In genomic region chr19:44283157-44284024, GRCm38 (mm10) we compare ENCODE assay signal across 8 mouse cellular contexts. TPM values are rescaled to one million over a fixed set of nuclear protein-coding genes. Genes with fewer than 3 reads are reported as not detected.
DNase-seq lines count a peak whose midpoint lies in the region; ATAC-seq and TF ChIP-seq lines count a peak whose summit lies in the region.

No protein-coding gene starts in this region.

- H3K9ac ChIP-seq in heart, embryonic 16.5 days (ENCODE audit: low read length): peak overlapping the region; percentile 68
- peak overlapping the region; percentile 49; the same call in 1 of the 2 replicates for H3K9ac ChIP-seq in forebrain, embryonic 14.5 days (ENCODE audit: low read length)

- 39% methylated on average over 15 of the region's 15 CpGs for WGBS in heart, embryonic 16.5 days
- 14% methylated on average over 15 of the region's 15 CpGs for WGBS in forebrain, embryonic 14.5 days
- WGBS in macrophage (ENCODE audit: missing documents): 66% methylated on average over 15 of the region's 15 CpGs

- intact Hi-C loops in heart, postnatal 14 days (cut with DNase I): no loop called here

- no peak for TF ChIP-seq CTCF in E14TG2a.4 (conservative IDR thresholded peaks at IDR 0.05; ENCODE audit: low read length)

- H3K4me3 ChIP-seq in heart, embryonic 16.5 days (ENCODE audit: low read length): peak overlapping the region; percentile 58
- peak overlapping the region; percentile 81 for H3K4me3 ChIP-seq in E14TG2a.4 (replicated peaks; ENCODE audit: low read length)
- H3K4me3 ChIP-seq in forebrain, embryonic 14.5 days (ENCODE audit: low read depth, low read length): peak overlapping the region; percentile 42
- no peak overlapping the region; the same call in 1 of the 2 replicates for H3K4me3 ChIP-seq in macrophage (ENCODE audit: inconsistent target)

- no peaks in the 10 kb centered on the region for H3K27me3 ChIP-seq in heart, embryonic 16.5 days (ENCODE audit: control insufficient read depth, insufficient read depth, low read length)
- no peaks in the 10 kb centered on the region; the same call in 1 of the 2 replicates for H3K27me3 ChIP-seq in E14TG2a.4 (ENCODE audit: insufficient read depth, low read length)
- H3K27me3 ChIP-seq in forebrain, embryonic 14.5 days (replicated peaks; ENCODE audit: control insufficient read depth, insufficient read depth, low read length): no peaks in the 10 kb centered on the region

- H3K79me2 ChIP-seq in macrophage (ENCODE audit: inconsistent target): no peaks in the 10 kb centered on the region

- H3K9me3 ChIP-seq in heart, embryonic 16.5 days (replicated peaks; ENCODE audit: control insufficient read depth, low read length): no peaks in the 10 kb centered on the region
- H3K9me3 ChIP-seq in E14TG2a.4 (ENCODE audit: low read length): no peaks in the 10 kb centered on the region
- H3K9me3 ChIP-seq in forebrain, embryonic 14.5 days (replicated peaks; ENCODE audit: control insufficient read depth, low read length): no peaks in the 10 kb centered on the region

- ATAC-seq in heart, embryonic 16.5 days (replicated peaks; ENCODE audit: extremely low read depth, insufficient read depth, low FRiP score): no peak
- 0 out of 2 replicates have a peak, but pooled peaks have one; percentile 0 for ATAC-seq in forebrain, embryonic 14.5 days
- no peak for ATAC-seq in erythroid progenitor cell, adult 5-6 weeks (replicated peaks; ENCODE audit: low FRiP score, poor library complexity, severe bottlenecking)
- no peak for ATAC-seq in granulocyte monocyte progenitor cell, adult 5-6 weeks (replicated peaks; ENCODE audit: poor library complexity, severe bottlenecking)

- H3K4me2 ChIP-seq in heart, embryonic 16.5 days (ENCODE audit: low read depth, low read length): peak overlapping the region; percentile 92
- peak overlapping the region; percentile 86 for H3K4me2 ChIP-seq in forebrain, embryonic 14.5 days (ENCODE audit: low read length)

- DNase-seq in heart, postnatal 14 days: no peak
- peak; percentile 51 for DNase-seq in forebrain, embryonic 14.5 days (ENCODE audit: low spot score)
- DNase-seq in ovary, adult 18-20 months (ENCODE audit: low spot score): no peak

- H3K4me1 ChIP-seq in heart, embryonic 16.5 days (ENCODE audit: control insufficient read depth, insufficient read depth, low read length): peaks cover 49% of the 10 kb centered on the region
- H3K4me1 ChIP-seq in E14TG2a.4 (replicated peaks; ENCODE audit: low read depth, low read length): peaks cover 92% of the 10 kb centered on the region
- peaks cover 30% of the 10 kb centered on the region for H3K4me1 ChIP-seq in forebrain, embryonic 14.5 days (ENCODE audit: control insufficient read depth, insufficient read depth, low read length)

- H3K36me3 ChIP-seq in heart, embryonic 16.5 days (ENCODE audit: control insufficient read depth, insufficient read depth): no peaks in the 10 kb centered on the region
- no peaks in the 10 kb centered on the region for H3K36me3 ChIP-seq in E14TG2a.4 (ENCODE audit: insufficient read depth, low read length)
- no peaks in the 10 kb centered on the region for H3K36me3 ChIP-seq in forebrain, embryonic 14.5 days (ENCODE audit: control insufficient read depth, insufficient read depth, low read length)
- no peaks in the 10 kb centered on the region for H3K36me3 ChIP-seq in macrophage (ENCODE audit: inconsistent target)

- peak overlapping the region; percentile 98 for H3K27ac ChIP-seq in heart, embryonic 16.5 days (ENCODE audit: low read length)
- peak overlapping the region; percentile 95 for H3K27ac ChIP-seq in forebrain, embryonic 14.5 days (ENCODE audit: low read depth, low read length)
- H3K27ac ChIP-seq in macrophage: peak overlapping the region; percentile 88

RNA-seq across cellular contexts. Expression of gene Scd2, which starts 10.1 kb away (rescaled TPM):
- 134 and 148 TPM in 2 replicates for polyA plus RNA-seq in heart, embryonic 16.5 days (2015; fragmentation: Nextera tagmentation; extraction: Ambion mirVana)
- total RNA-seq in heart, postnatal 14 days (2021): 10 to 100 TPM; 24.8 to 27.2 TPM
- polyA plus RNA-seq in forebrain, embryonic 14.5 days (2014; fragmentation: Nextera tagmentation; extraction: Ambion mirVana): 220 and 266 TPM in 2 replicates
- total RNA-seq in macrophage (2018; cell fraction: chromatin; rRNA removed): 100 to 1,000 TPM in 2 of 26 experiments, 10 to 100 TPM in 14, 1 to 10 TPM in 10; 2.2 to 156 (median 19.0) TPM
- 100 to 1,000 TPM; 105 to 368 (median 202) TPM for total RNA-seq in macrophage (2018; cell fraction: cytosol; rRNA removed)
- total RNA-seq in macrophage (2018; cell fraction: nucleus; rRNA removed): 100 to 1,000 TPM in 21 of 26 experiments, 10 to 100 TPM in 5; 21.2 to 569 (median 200) TPM
- polyA plus RNA-seq in macrophage (2018): 51.1 to 117 TPM (median 106 TPM) in 3 replicates
- 13.7 and 18.9 TPM in 2 replicates for total RNA-seq in erythroid progenitor cell, adult 5-6 weeks (2015; ENCODE audit: low replicate concordance)
- total RNA-seq in erythroid progenitor cell, adult 5-6 weeks (2017; ENCODE audit: low replicate concordance): 9.4 and 13.2 TPM in 2 replicates
- total RNA-seq in granulocyte monocyte progenitor cell, adult 5-6 weeks (2014; fragmentation: Nextera tagmentation): 91.6 and 93.4 TPM in 2 replicates
- total RNA-seq in granulocyte monocyte progenitor cell, adult 5-6 weeks (2017): 108 and 109 TPM in 2 replicates

RNA-seq across cellular contexts. Expression of gene Scd4, which starts 49.5 kb away (rescaled TPM):
- polyA plus RNA-seq in heart, embryonic 16.5 days (2015; fragmentation: Nextera tagmentation; extraction: Ambion mirVana): 4.4 and 4.8 TPM in 2 replicates
- total RNA-seq in heart, postnatal 14 days (2021): 10 to 100 TPM; 13.1 to 14.0 TPM
- 0.10 and 0.42 TPM in 2 replicates for polyA plus RNA-seq in forebrain, embryonic 14.5 days (2014; fragmentation: Nextera tagmentation; extraction: Ambion mirVana)
- 10 to 100 TPM in 6 of 26 experiments, 1 to 10 TPM in 14, under 1 TPM in 3, not detected in 3; 0.40 to 17.8 (median 3.0) TPM for total RNA-seq in macrophage (2018; cell fraction: chromatin; rRNA removed)
- 1 to 10 TPM in 3 of 26 experiments, under 1 TPM in 23; 0.06 to 1.3 (median 0.31) TPM for total RNA-seq in macrophage (2018; cell fraction: cytosol; rRNA removed)
- 10 to 100 TPM in 1 of 26 experiments, 1 to 10 TPM in 17, under 1 TPM in 6, not detected in 2; 0.23 to 10.8 (median 1.9) TPM for total RNA-seq in macrophage (2018; cell fraction: nucleus; rRNA removed)
- 0.15 to 0.19 TPM (median 0.16 TPM) in 3 replicates for polyA plus RNA-seq in macrophage (2018)
- total RNA-seq in erythroid progenitor cell, adult 5-6 weeks (2015; ENCODE audit: low replicate concordance): not detected in 2 replicates
- 2.1 TPM in 1 of 2 replicates, not detected in the other for total RNA-seq in erythroid progenitor cell, adult 5-6 weeks (2017; ENCODE audit: low replicate concordance)
- total RNA-seq in granulocyte monocyte progenitor cell, adult 5-6 weeks (2014; fragmentation: Nextera tagmentation): not detected in 2 replicates
- total RNA-seq in granulocyte monocyte progenitor cell, adult 5-6 weeks (2017): 0.22 TPM in 1 of 2 replicates, not detected in the other

Comparison
In these comparisons a context has a peak if more than half of its experiments do, and no peak if none do; other contexts are left out.
1. RNA of gene Scd4, which starts 49.5 kb away (total RNA-seq): 13.1 to 14.0 TPM in heart, postnatal 14 days; 2.1 TPM in erythroid progenitor cell, adult 5-6 weeks and 0.22 TPM in granulocyte monocyte progenitor cell, adult 5-6 weeks; every median in the first group is over 4 times any median in the second.
2. Peak in every context shown above with its lines, with median percentiles within 50 percentile points of each other: H3K27ac ChIP-seq.